Mouse (Mus musculus) lung, adult 2 months (tissue): Measurements from ENCODE around the gene Reep3. TPM values are rescaled to one million over a fixed set of nuclear protein-coding genes. Genes with fewer than 3 reads are reported as not detected.
A peak's percentile ranks its signal among the peaks of the same experiment; 100 is the strongest.

Experiments
- DNase-seq: peaks from one replicate; pipeline ENCODE4 v3.0.0; 2022
- H3K4me1 ChIP-seq: fragments of 200-500 bp; 2 replicates; pipeline ENCODE4 v1.6.1; 2011; ENCODE audit warnings: low read length; ENCODE audit not compliant: control insufficient read depth, insufficient read depth
- H3K4me3 ChIP-seq: fragments of 200-500 bp; replicated peaks from 2 replicates; pipeline ENCODE3; 2011; ENCODE audit warnings: low read depth, mild to moderate bottlenecking, control low read depth, low read length; ENCODE audit errors: extremely low read depth
- CTCF ChIP-seq: fragments of 200-500 bp; IDR thresholded peaks from 2 replicates; pipeline ENCODE4 v1.5.1; 2011; ENCODE audit warnings: mild to moderate bottlenecking, low read length, control low read depth; ENCODE audit not compliant: insufficient read depth
- POLR2A ChIP-seq: fragments of 200-500 bp; IDR thresholded peaks from 2 replicates; pipeline ENCODE4 v1.6.1; 2011; ENCODE audit warnings: low read depth, mild to moderate bottlenecking, control low read depth, low read length, borderline replicate concordance; ENCODE audit errors: extremely low read depth
- WGBS: fragments of 180-500 bp; shearing (Covaris S2); methylation state at CpG from one replicate; pipeline ENCODE4 v1.1.7; 2018; 5-methylcytosine and 5-hydroxymethylcytosine counted together
- polyA plus RNA-seq: library from polyadenylated mRNA; depleted of rRNA; stranded (reverse); fragments of >200 nt; gene quantifications from 2 replicates; pipeline ENCODE4 v1.2.3, GENCODE M21; 2012

Gene Reep3
- polyA plus RNA-seq, 1 experiment: 26.5 TPM

DNA sequence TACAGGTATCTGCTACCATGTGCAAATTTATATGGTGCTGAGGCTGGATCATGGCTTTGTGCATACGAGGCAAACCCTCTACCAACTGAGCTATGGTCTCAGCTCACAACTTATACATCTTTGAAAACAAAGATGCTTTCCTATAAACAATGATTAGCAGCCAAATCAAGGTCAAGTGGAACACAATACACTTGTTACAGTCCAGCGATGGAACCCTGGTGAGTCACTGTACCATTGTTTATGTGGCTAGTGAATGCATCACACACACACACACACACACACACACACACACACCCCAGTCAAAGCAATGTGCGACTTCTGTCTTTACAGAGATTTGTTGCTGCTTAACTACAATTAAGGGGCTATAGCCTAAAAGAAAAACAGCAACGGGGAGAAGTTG, 25.4 kb downstream of the Reep3 start:
- 42% methylated on average over 4 of the region's 4 CpGs for WGBS
- no peak overlapping the region for H3K4me3 ChIP-seq
- peaks cover 11% of the 10 kb centered on the region for H3K4me1 ChIP-seq
- TF ChIP-seq CTCF: no peak
- TF ChIP-seq POLR2A: no peak
- DNase-seq: no peak

DNA sequence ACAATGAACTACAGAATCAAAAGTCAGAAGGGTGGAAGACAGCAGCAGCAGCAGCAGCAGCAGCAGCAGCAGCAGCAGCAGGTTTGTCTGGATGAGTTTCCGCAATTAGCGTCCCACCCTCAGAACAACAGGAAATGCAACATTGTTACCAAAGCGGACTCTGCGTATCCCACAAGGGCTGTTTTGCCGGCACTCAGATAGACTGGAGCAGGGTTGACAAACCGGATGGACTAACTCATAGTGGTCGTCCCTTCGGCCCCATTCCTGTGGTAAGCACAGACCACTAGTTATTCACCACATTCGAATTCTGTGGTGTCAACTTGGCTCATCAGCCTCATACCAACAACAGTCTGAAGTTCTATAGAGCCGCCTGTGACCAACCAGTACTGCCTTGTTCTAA, 27.7 kb downstream of the Reep3 start:
- WGBS: 51% methylated on average over 10 of the region's 10 CpGs
- DNase-seq: no peak
- peak overlapping the region; percentile 2 for H3K4me3 ChIP-seq

DNA sequence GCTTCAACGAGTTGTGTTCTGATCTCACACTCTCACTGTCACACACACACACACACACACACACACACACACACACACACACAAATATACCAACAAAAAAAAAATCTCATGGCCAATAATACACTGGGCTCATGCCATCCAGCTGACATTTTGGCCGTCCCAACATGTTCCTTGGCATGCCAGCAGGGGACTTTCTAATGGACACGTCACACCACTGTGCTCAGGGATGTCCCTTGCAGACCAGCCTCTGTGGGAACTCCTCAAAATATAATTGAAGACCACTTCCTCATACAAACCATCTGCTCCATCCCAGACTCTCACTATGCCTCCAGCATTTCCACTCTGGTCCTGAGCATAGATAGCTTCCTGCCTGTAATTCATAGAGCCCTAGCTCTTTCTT, 30.3 kb downstream of the Reep3 start:
- 59% methylated on average over 3 of the region's 3 CpGs for WGBS
- peak; percentile 14; the same call in 1 of the 2 replicates for TF ChIP-seq CTCF
- TF ChIP-seq POLR2A: no peak
- peaks cover 14% of the 10 kb centered on the region for H3K4me1 ChIP-seq
- no peak overlapping the region for H3K4me3 ChIP-seq
- no peak for DNase-seq

More for the DNA sequence above, 27.7 kb downstream of the Reep3 start:
- peaks cover 17% of the 10 kb centered on the region for H3K4me1 ChIP-seq
- no peak for TF ChIP-seq CTCF
- no peak for TF ChIP-seq POLR2A

DNA sequence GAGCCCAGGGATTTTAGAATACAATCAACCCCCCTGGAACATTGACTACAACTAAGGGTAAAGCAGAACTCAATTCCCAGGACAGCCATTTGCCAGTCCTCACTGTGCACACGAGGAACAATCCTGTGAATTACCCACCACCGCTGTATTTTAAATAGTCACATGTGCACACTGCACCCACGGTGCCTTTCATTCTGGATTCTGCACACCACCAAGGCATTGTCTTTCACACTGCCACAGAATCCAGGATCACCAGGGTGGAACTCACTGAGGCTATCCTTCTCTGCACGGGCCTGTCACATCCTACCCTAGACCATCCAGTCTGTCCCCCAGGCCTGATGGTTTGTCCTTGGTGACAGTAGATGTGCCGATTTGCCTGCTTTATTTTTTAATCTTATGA, 30.8 kb downstream of the Reep3 start:
- no peak for TF ChIP-seq CTCF
- DNase-seq: no peak
- WGBS: 62% methylated on average over 5 of the region's 5 CpGs
- Histone ChIP-seq H3K4me3 (no peak overlapping the region), H3K4me1 (peaks cover 12% of the 10 kb centered on the region)

DNA sequence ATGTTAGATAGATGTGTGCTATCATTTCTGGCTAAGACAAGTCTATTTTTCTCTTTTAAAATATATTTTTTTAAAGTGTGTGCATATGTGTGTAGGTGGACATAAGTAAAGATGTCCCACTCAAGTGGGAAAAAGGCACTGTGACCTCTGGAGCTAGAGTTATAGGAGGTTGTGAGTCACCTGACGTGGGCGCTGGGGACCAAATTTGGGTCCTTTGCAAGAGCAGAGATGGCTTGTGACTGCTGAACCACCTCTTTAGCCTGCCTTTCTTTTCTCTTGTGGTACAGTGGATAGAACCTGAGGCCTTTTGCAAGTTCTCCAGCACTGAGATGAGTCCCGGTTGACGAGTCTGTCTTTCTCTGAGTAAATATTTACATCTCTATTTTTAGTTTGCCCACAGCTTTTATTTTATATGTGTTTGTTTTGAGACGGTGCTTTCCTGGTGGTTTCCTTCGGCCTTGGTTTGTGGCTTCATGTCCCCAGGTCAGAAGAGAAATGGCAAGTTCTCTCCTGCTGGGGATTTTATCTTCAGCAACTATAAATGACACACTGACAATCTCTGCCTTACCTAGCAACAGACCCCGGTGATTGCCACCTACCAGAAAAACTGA, 31.4 kb downstream of the Reep3 start:
- no peak overlapping the region for H3K4me3 ChIP-seq
- no peak for TF ChIP-seq POLR2A
- TF ChIP-seq CTCF: no peak
- no peak for DNase-seq
- 42% methylated on average over 7 of the region's 7 CpGs for whole genome bisulfite sequencing
- H3K4me1 ChIP-seq: peaks cover 12% of the 10 kb centered on the region

DNA sequence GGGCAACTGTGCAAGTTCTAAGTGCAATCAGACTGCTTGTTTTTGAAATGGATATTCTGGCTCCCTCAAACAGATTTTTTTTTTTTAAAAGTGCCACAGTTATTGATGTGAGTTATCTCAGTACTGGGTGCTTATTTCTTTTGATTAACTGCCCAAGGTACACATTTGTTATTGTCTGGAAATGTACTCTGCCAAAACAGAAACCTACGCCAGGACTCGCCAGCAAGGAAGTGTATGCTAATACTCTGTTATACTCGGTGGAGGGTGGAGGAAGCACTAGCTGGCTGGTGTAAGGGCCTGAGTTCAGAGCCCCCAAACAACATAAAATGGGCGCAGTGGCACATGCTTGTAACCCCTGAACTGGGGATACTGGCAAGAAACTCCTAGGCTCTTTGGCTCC, 34.9 kb downstream of the Reep3 start:
- 22% methylated on average over 4 of the region's 4 CpGs for WGBS
- DNase-seq: no peak
- Histone ChIP-seq H3K4me3 (no peak overlapping the region), H3K4me1 (peaks cover 13% of the 10 kb centered on the region)
- no peak for TF ChIP-seq POLR2A
- TF ChIP-seq CTCF: no peak

DNA sequence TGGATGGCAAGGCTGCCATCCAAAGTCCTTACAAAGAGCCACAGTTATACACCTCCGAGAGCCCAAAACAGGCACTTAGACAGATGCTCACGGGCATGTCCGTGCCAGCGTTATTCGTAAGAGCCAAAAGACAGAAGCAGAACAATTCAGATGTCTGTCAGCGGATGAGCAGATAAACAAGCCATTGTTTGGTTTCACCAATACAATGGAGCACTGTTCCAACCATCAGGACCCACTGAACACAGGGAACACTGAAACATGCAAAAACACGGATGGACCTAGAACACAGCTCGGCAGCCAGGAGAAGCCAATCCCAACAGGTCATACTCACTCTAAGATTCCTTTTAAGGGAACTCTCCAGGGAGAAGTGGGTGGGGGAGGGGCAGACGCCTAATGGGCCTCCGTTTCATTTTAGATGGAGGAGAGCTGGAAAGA, 35.4 kb downstream of the Reep3 start:
- 38% methylated on average over 10 of the region's 10 CpGs for WGBS
- H3K4me3 ChIP-seq: no peak overlapping the region
- DNase-seq: no peak
- peaks cover 16% of the 10 kb centered on the region for H3K4me1 ChIP-seq
- TF ChIP-seq POLR2A (no peak), CTCF (no peak)

DNA sequence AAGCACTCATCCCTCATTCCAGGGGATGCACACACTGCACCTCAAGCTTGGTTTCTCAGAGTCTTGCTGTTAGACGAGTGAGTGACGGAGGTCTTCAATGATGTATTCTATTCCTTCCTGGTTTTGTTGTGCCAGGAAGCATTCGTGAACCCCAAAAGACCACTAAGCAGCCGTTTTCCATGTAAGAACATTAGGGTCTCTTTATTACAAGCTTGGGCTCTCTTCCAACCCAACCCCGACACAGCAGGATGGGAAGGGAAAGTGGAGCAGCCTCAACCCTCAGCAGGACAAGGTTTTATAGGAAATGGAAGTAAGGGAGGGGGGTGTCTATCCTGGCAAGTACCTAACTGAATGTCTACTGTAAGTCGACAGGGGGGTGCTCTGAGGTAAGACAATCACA, 38.0 kb downstream of the Reep3 start:
- no peak for DNase-seq
- Histone ChIP-seq H3K4me3 (no peak overlapping the region), H3K4me1 (peaks cover 18% of the 10 kb centered on the region)
- 43% methylated on average over 6 of the region's 6 CpGs for WGBS
- no peak for TF ChIP-seq CTCF
- TF ChIP-seq POLR2A: no peak

DNA sequence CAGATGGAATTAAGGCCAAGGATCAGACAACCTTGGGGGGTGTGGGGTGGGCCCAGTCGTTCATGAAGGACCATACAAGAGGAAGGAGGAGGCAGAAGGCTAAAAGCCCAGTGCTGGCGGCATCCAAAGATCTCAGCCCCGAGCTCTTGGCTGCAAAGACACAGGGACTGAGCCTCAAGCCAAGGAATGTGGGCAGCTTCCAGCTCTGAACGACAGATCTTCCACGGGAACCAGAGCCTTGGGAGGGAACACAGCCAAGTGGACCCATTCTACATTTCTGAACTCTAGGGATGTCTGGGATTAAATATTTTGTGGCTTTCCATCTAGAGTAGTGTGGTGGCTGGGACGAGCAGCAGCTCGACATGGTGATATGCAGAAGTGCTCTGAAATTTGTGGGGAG, 38.4 kb downstream of the Reep3 start:
- TF ChIP-seq POLR2A: no peak
- TF ChIP-seq CTCF: no peak
- Histone ChIP-seq H3K4me1 (peaks cover 18% of the 10 kb centered on the region), H3K4me3 (no peak overlapping the region)
- DNase-seq: no peak
- WGBS: 30% methylated on average over 7 of the region's 7 CpGs

DNA sequence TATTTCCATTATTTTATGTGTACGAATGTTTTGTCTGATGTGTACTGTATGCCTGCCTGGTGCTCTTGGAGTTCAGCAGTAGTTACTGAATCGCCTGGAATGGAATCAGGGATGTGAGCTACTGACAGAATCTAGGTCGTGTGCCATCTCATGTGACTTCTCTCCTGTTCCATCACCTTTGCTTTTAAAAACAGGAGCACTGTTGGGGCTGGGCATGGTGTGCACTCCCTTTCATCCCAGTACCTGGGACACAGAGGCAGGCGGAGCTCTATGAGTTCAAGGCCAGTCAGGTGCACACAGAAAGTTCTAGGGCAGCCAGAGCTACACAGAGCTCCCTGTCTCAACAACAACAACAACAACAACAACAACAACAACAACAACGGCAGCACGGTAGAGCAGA, 39.0 kb downstream of the Reep3 start:
- TF ChIP-seq POLR2A: no peak
- no peak for TF ChIP-seq CTCF
- WGBS: 85% methylated on average over 6 of the region's 6 CpGs

More for the DNA sequence above, 39.0 kb downstream of the Reep3 start:
- Histone ChIP-seq H3K4me1 (peaks cover 19% of the 10 kb centered on the region), H3K4me3 (no peak overlapping the region)
- no peak for DNase-seq
